Mouse (Mus musculus): ENCODE results near the gene Vamp1.

GRCm38 (mm10) chr6:125288730-125289129 is 73.4 kb downstream of the Vamp1 start:
- TF ChIP-seq POLR2A (IDR thresholded peaks at IDR 0.05; ENCODE audit: extremely low read depth, insufficient read depth, low read length): no peak
- no peak for TF ChIP-seq CTCF (IDR thresholded peaks at IDR 0.05; ENCODE audit: low read depth, low read length)
